Mouse (Mus musculus) neural tube, embryonic 14.5 days (tissue): ENCODE measurements around the gene Vav1. TPM values are rescaled to one million over a fixed set of nuclear protein-coding genes. Genes with fewer than 3 reads are reported as not detected.
A peak's percentile ranks its signal among the peaks of the same experiment; 100 is the strongest.
"Not testable (repeated sequence)": the region's sequence is repeated elsewhere in the genome, so short reads cannot be mapped to it uniquely, and the experiment has no call there.

Source experiments
- ATAC-seq: fragments of 200-750 bp; cut with Nextera tagmentation; 2 replicates; pipeline ENCODE4 v1.8.0; 2017; ENCODE audit warnings: low read depth, mild to moderate bottlenecking, moderate TSS enrichment, moderate library complexity
- H3K27ac ChIP-seq: fragments of 300-500 bp; sonication (generic); 2 replicates; pipeline ENCODE4 v1.5.1; 2014; ENCODE audit warnings: low read depth, mild to moderate bottlenecking, control low read depth, low read length, moderate library complexity, mixed read lengths
- H3K27me3 ChIP-seq: fragments of 300-500 bp; sonication (generic); 2 replicates; pipeline ENCODE4 v1.6.1; 2014; ENCODE audit warnings: low read length; ENCODE audit not compliant: control insufficient read depth, insufficient read depth
- H3K36me3 ChIP-seq: fragments of 300-500 bp; sonication (generic); 2 replicates; pipeline ENCODE4 v1.6.1; 2014; ENCODE audit warnings: low read length, mixed read lengths; ENCODE audit not compliant: control insufficient read depth, insufficient read depth
- H3K4me1 ChIP-seq: fragments of 300-500 bp; sonication (generic); 2 replicates; pipeline ENCODE4 v1.6.1; 2014; ENCODE audit warnings: low read length; ENCODE audit not compliant: control insufficient read depth, insufficient read depth
- H3K4me2 ChIP-seq: fragments of 300-500 bp; sonication (generic); 2 replicates; pipeline ENCODE4 v1.6.1; 2014; ENCODE audit warnings: mild to moderate bottlenecking, low read depth, low read length, control low read depth
- H3K4me3 ChIP-seq: fragments of 300-500 bp; sonication (generic); 2 replicates; pipeline ENCODE4 v1.5.1; 2014; ENCODE audit warnings: low read depth, low read length, control low read depth, mixed read lengths
- H3K9ac ChIP-seq: fragments of 300-500 bp; sonication (generic); replicated peaks from 2 replicates; pipeline ENCODE4 v1.6.1; 2014; ENCODE audit warnings: low read depth, mild to moderate bottlenecking, control low read depth, low read length, mixed read lengths
- H3K9me3 ChIP-seq: fragments of 300-500 bp; sonication (generic); 2 replicates; pipeline ENCODE4 v1.6.1; 2016; ENCODE audit warnings: low read length; ENCODE audit not compliant: control insufficient read depth
- WGBS: fragments of 180-500 bp; shearing (Covaris S2); extraction: QIAGEN DNeasy Blood & Tissue Kit; methylation state at CpG from one replicate; pipeline ENCODE4 v1.1.7; 2014; 5-methylcytosine and 5-hydroxymethylcytosine counted together
- polyA plus RNA-seq: library from polyadenylated mRNA; unstranded; fragments of >200 nt; fragmentation: Nextera tagmentation; extraction: Ambion mirVana; gene quantifications from 2 replicates; pipeline ENCODE4 v1.2.1, GENCODE M21; 2014

The Vav1 gene
- polyA plus RNA-seq, 1 experiment from 2014 or later = 1.1 TPM

DNA sequence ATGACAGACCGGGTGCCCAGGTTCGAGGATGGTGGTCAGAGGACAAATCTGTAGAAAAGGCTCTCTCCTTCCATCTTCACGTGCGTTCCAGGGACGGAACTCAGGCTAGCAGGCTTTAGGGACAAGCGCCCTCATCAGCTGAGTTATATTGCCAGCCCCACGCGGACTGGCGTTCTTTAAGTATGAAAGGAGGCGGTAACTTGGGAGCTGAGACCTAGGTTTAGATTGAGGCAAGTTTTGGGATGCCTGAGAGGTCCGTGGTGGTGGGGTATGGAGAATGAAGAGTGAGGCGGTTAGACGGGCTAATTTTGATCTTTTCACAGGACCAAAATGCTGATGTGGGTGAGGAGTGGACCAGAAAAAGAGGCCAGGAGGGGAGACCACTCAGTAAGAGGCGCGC lies 4.2 kb upstream of the Vav1 start:
- Histone ChIP-seq H3K9me3 (no peaks in the 10 kb centered on the region), H3K4me1 (peaks cover 11% of the 10 kb centered on the region; the same call in 1 of the 2 replicates), H3K9ac (no peak overlapping the region), H3K27ac (no peak overlapping the region), H3K27me3 (peaks cover 19% of the 10 kb centered on the region), H3K36me3 (no peaks in the 10 kb centered on the region), H3K4me3 (peak overlapping the region; percentile 38), H3K4me2 (peak overlapping the region; percentile 63)
- WGBS = 8% methylated on average over 15 of the region's 15 CpGs
- no peak for ATAC-seq

DNA sequence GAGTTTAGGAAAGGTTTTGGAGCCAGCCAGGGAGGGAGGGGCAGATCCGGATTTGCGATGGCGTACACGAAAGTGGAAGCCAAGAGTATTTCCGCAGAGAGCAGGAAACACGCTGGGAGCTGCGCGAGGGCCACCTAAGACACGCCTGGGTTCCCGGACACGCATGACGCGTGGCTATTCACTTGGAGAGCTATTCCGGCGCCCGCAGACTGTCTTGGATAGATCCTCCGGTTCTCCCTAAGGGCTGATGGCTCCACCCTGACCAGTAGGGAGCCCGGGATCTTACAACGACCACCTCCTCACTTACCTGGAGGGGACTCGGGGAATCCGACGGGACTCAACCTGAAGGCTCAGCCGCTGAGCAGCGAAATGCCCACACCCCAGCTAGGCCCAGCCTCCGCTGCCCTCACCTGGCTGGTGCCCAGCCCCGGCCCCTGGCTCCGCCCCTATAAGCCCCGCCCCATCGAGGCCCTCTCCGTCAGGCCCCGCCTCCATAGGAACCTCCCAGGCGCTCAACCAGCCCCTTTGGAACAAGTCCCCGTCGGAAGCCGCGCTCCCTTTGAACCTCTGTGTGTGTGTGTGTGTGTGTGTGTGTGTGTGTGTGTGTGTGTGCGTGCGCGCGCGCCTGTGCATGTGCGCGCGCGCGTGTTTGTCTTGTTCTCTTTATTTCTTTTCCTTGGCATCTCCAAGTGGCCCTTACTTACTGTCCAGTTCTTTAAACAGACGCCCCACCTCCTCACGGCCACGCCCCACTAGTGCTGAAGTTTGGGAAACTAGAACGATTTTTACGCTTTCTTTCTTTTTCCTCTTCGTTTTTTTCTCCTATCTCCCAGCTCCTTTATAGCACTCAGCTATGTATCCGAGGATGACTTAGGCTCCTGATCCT lies 3.5 kb upstream of the Vav1 start:
- Histone ChIP-seq H3K4me1 (peaks cover 11% of the 10 kb centered on the region; the same call in 1 of the 2 replicates), H3K27ac (no peak overlapping the region), H3K9me3 (no peaks in the 10 kb centered on the region), H3K27me3 (peaks cover 19% of the 10 kb centered on the region), H3K4me2 (peak overlapping the region; percentile 63), H3K36me3 (no peaks in the 10 kb centered on the region), H3K4me3 (peak overlapping the region; percentile 38), H3K9ac (peak overlapping the region; percentile 12; the same call in 1 of the 2 replicates)
- ATAC-seq = peak; percentile 67
- WGBS = 1% methylated on average over 52 of the region's 53 CpGs

DNA sequence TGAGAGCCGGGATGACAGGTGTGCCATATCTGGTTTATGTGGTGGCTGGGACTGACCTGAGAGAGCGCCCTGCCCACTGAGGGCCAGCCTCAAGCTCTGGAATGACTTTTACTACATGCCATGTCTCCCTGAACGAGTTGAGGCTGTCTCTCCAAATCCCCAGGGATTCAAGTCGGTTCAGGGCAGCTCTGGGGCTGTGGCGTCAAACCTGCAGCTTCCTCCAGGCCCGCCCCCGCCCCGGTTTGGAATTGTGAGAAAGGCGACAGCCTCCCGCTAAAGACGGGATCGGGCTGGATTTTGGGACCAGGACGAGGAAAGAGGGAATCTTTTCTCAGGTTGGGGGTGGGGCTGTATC lies 2.9 kb upstream of the Vav1 start:
- Histone ChIP-seq H3K4me2 (peak overlapping the region; percentile 63), H3K4me3 (peak overlapping the region; percentile 38), H3K9me3 (no peaks in the 10 kb centered on the region), H3K36me3 (no peaks in the 10 kb centered on the region), H3K27ac (no peak overlapping the region), H3K4me1 (peaks cover 11% of the 10 kb centered on the region; the same call in 1 of the 2 replicates), H3K9ac (0 out of 2 replicates have a peak overlapping the region, but pooled peaks have one; percentile 12), H3K27me3 (peaks cover 19% of the 10 kb centered on the region)
- 2% methylated on average over 13 of the region's 13 CpGs for WGBS
- peak; percentile 32 for ATAC-seq

DNA sequence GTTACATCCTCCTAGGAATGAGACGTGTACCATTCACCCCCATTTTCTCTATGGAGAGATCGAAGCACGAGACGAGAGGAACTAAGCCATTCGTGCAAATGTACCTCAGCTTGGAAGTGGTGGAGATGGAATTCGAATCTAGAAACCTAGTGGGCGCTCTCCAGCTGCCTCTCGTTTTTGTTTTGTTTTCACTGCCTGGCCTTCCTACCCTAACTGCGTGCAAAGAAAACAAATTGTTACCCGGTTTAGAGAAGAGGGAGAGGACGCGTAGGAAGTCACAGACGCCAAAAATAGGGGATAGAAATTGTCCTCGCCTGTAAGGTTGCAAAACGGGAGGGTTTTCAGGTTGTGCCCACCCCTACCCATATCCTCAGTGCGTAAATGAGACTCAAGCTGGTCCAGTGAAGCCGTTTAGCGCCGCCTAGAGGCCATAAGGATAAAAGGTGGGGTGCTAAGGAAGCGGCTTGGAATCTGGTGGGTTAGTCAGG lies 2.2 kb upstream of the Vav1 start:
- peaks cover 19% of the 10 kb centered on the region for H3K27me3 ChIP-seq
- no peaks in the 10 kb centered on the region for H3K36me3 ChIP-seq
- H3K4me2 ChIP-seq = peak overlapping the region; percentile 63
- no peak overlapping the region for H3K27ac ChIP-seq
- WGBS = under 1% methylated on average over 20 of the region's 20 CpGs
- 0 out of 2 replicates have a peak overlapping the region, but pooled peaks have one; percentile 16 for H3K9ac ChIP-seq
- peak overlapping the region; percentile 38 for H3K4me3 ChIP-seq
- H3K9me3 ChIP-seq = no peaks in the 10 kb centered on the region
- peak; percentile 79 for ATAC-seq
- H3K4me1 ChIP-seq = peaks cover 11% of the 10 kb centered on the region; the same call in 1 of the 2 replicates

DNA sequence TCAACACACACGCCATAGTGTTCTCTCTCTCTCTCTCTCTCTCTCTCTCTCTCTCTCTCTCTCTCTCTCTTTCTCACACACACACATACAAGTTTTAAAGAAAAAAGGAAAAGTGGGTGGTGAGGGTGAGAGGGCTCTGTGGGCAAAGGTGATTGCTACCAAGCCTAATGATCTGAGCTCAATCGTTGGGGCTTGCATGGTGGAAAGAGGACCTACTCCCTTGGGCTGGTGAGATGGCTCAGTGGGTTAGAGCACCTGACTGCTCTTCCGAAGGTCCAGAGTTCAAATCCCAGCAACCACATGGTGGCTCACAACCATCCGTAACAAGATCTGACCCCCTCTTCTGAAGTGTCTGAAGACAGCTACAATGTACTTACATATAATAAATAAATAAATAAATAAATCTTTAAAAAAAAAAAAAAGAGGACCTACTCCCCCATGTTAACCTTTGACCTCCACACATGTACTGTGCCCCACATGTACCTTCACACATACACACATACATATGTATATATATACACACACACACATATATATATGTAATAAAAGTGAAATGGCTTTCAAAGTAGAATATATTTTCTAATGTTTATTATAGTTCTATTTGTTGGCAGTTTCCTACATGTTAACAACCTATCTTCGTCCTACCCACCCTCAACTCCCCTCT lies 1.2 kb upstream of the Vav1 start:
- H3K27me3 ChIP-seq = peaks cover 19% of the 10 kb centered on the region
- not testable (repeated sequence) for H3K9ac ChIP-seq, H3K9me3 ChIP-seq, H3K4me2 ChIP-seq, ATAC-seq, H3K27ac ChIP-seq, H3K4me3 ChIP-seq, H3K36me3 ChIP-seq
- peaks cover 11% of the 10 kb centered on the region; the same call in 1 of the 2 replicates for H3K4me1 ChIP-seq
- WGBS = 88% methylated on average over 4 of the region's 5 CpGs

DNA sequence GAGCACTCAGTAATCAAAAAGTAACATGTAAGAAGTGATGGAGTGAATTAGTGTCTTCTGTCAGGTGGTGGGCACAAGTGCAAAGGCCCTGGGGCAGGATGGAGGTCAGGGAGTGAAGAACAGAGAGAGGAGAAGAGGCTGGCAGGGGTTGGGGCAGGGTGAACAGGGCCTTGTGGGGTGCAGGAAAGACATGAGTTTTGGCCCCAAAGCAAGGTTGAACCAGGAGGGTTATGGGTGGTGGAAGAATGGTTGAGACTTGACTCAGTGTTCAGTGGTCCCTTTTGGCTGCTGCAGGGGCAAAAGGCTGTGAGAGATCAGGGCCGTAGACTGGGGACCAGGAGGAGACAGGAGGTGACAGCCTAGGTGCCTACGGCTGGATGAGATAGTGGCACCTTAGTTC lies 363 bp upstream of the Vav1 start:
- Histone ChIP-seq H3K27me3 (peaks cover 19% of the 10 kb centered on the region), H3K27ac (no peak overlapping the region), H3K9me3 (no peaks in the 10 kb centered on the region), H3K36me3 (no peaks in the 10 kb centered on the region), H3K4me3 (no peak overlapping the region), H3K4me1 (peaks cover 11% of the 10 kb centered on the region; the same call in 1 of the 2 replicates), H3K4me2 (no peak overlapping the region), H3K9ac (no peak overlapping the region)
- ATAC-seq = no peak
- WGBS = 88% methylated on average over 2 of the region's 2 CpGs

DNA sequence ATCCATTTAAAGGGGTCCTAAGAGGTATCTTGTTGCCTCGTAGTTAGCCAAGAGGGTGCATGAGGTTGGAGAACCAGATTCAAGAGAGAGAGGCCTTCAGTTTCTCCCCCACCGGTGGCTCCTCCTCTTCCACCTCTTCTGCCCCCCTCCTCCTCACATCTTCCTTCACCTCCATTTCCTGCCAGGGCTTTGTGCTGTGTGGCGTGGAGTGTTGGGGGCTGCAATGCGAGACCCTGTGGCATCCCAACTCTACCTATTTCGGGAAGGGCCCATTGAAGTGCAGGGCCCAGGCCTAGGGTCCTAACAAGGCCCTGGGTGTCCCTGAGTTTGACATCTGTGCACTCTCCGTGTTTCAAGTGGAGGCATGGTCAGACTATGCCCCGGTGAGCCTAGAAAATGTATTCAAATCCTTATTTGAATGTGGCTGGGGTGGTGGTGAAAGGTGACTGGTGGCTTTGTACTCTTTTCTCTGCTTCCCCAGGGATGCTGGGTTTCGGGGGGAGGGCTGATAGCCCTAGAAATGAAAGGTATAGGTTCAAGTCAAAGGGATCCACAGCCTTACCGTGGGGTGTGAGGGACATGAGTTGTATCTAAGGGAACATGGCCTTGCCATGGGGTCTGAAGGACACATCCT lies 808 bp downstream of the Vav1 start:
- no peak overlapping the region for H3K4me2 ChIP-seq
- WGBS = 61% methylated on average over 9 of the region's 9 CpGs
- H3K36me3 ChIP-seq = no peaks in the 10 kb centered on the region
- no peak overlapping the region for H3K4me3 ChIP-seq
- H3K27ac ChIP-seq = no peak overlapping the region
- no peaks in the 10 kb centered on the region for H3K9me3 ChIP-seq
- H3K9ac ChIP-seq = no peak overlapping the region
- peaks cover 13% of the 10 kb centered on the region for H3K27me3 ChIP-seq
- ATAC-seq = no peak
- H3K4me1 ChIP-seq = peaks cover 11% of the 10 kb centered on the region; the same call in 1 of the 2 replicates

DNA sequence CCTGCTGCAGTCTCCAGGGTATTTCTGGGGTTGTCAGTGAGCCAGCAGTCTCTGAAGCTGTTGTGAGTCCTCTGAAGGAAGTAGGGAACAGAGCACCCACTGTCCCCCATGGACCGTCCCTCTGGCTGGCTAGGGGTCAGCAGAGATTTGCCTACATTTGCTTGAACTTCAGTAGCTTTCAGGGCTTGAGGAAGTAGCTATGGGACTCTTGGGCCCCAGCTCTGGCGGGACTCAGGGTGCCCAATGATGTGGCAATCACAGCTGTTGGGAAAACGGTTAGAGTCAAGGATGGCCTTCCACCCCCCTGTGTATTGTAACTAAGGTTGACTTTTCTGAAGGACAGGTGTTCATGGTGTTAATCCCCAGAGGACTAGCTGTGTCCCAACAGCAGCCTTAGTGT lies 1.5 kb downstream of the Vav1 start:
- peaks cover 7% of the 10 kb centered on the region for H3K27me3 ChIP-seq
- no peak for ATAC-seq
- H3K27ac ChIP-seq = no peak overlapping the region
- H3K36me3 ChIP-seq = no peaks in the 10 kb centered on the region
- no peak overlapping the region for H3K9ac ChIP-seq
- no peak overlapping the region for H3K4me3 ChIP-seq
- H3K4me1 ChIP-seq = peaks cover 6% of the 10 kb centered on the region; the same call in 1 of the 2 replicates
- no peak overlapping the region for H3K4me2 ChIP-seq
- 77% methylated on average over 3 of the region's 3 CpGs for WGBS
- H3K9me3 ChIP-seq = no peaks in the 10 kb centered on the region
